Mouse (Mus musculus): ENCODE measurements around the gene Tbc1d22b.

GRCm38 (mm10) chr17:29545241-29545640, 4.3 kb upstream of the Tbc1d22b start:
- no peak for TF ChIP-seq EP300 (IDR thresholded peaks at IDR 0.05; ENCODE audit: low read depth)
- no peak for TF ChIP-seq CTCF (IDR thresholded peaks at IDR 0.05; ENCODE audit: low read depth)

All from heart, postnatal 0 days (tissue).